Mouse (Mus musculus): Measurements from ENCODE around the gene Hes2.

The Hes2 gene

GRCm38 (mm10) chr4:152186205-152187082, 27.8 kb downstream of the Hes2 start:
- no peak for DNase-seq (ENCODE audit: low spot score)

DNA sequence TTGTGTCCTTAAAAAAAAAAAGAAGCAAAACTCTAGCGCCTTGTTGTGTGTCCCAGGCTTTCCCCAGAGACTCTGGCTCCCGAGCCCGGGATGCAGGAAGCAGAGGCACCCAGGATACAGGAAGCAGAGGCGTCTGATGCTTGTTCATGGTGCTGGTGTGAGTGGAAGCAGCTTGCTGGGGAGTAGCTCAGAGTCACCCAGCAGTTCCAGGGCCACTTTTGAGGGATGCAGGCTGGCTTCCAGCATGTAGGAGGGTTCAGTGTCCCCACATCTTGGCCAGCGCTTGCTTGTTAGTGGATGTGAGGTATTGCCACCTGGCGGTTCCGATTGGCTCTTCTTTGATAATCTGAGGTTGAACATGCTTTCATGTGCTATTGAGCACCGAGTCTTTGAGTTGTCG, 28.5 kb downstream of the Hes2 start:
- no peak for DNase-seq (ENCODE audit: low spot score)

DNA sequence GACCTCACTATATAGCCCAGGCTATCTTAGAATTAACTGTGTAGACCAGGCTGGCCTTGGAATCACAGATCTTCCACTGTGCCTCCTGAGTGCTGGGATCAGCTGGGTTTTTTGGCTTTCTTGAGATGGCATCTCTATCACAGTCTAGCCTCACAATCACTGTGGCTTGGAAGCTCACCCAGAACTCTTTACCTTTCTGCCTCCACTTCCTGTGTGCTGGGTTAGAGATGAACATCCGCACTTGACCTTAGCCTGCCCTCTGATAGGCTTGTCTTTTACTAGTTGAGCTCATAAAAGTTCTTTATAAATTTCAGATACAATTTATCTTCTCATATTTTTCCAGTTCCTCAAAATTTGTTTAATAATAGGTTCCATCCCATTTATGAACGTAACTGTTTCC, 30.0 kb downstream of the Hes2 start:
- DNase-seq (ENCODE audit: low spot score), result no peak

- DNase-seq (ENCODE audit: low spot score), result no peak
Measured at GRCm38 (mm10) chr4:152189071-152189470, 30.4 kb downstream of the Hes2 start.

DNA sequence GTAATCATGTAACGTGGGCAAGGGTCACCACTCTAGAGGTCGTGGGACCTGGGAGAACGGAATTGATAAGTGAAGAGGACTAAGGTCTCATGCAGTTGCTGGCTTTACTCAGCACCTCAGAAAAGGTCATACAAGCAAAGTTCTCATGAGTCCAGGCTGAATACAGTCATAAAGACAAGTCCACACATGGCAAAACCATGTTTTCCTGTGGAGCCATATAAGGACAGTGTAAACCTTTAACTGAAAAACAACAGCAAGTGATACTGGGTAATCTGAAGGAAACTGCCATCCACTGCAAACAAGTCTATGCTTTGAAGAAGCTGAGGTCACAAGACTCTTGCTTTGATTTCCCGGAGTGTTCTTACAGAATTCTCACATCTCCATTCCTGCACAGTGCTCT, 31.0 kb downstream of the Hes2 start:
- no peak for DNase-seq (ENCODE audit: low spot score)

DNA sequence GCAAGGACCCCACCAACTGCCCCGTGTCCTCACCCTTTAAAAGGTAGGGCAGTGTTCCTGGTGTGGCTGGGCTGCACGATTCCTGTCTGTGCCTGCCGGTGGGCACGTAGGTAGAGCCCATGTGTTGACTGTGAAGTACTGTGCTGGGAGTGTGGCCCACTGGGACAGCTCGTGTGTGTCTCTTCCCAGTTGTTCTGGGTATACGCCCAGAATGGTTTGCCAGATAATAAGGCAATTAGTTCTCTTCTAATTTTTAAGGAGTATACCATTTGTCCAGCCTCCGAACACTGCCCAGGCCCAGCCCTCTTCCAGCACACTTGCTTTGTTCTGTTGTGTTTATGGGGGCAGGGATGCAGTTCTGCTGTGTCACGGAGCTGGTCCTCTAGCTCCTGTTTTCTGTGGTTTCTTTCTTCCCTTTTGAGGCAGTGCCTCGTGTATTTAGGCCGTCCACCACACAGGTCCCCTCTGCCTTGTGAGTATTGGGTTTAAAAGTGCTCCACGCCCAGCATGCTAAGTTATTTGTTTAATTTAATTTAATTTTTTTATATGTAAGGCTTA, 31.5 kb downstream of the Hes2 start:
- no peak for DNase-seq (ENCODE audit: low spot score)

DNA sequence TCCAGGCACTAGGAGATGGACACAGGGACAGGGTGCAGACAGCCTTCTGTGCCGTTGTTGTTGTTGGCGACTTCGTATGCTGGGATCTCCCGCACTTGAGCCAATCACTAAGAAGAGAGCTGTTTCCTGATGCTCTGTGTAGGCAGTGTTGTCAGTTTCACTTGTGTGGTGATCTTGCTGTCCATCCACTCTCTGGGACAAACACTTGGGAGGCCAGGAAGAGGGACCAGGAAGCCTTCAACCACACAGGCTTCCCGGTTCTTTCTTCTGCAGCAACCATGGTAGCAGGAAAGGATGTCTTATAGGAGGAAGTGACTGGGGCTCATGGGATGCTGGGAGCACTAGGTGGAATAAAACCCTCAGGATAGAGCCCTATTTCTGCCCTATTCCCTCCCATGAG, 32.0 kb downstream of the Hes2 start:
- no peak for DNase-seq (ENCODE audit: low spot score)

DNA sequence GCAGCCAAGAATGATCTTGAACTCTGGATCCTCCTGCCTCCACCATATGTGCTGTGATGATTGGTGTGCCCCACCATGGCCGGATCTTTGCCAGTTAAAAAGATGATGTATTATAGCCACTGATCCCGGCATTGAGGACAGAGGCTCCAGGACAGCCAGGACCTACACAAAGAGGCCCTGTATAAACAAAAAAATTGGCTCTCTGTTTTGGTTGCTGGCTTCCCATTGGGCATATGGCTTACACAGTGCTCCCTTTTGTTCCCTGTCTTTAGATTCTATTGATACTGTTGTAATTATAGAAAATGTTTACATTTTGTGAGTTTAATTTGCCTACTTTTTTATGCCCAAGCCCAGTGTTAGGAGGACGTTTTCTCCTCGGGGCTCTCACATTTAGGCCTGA, 33.9 kb downstream of the Hes2 start:
- no peak for DNase-seq (ENCODE audit: low spot score)

DNA sequence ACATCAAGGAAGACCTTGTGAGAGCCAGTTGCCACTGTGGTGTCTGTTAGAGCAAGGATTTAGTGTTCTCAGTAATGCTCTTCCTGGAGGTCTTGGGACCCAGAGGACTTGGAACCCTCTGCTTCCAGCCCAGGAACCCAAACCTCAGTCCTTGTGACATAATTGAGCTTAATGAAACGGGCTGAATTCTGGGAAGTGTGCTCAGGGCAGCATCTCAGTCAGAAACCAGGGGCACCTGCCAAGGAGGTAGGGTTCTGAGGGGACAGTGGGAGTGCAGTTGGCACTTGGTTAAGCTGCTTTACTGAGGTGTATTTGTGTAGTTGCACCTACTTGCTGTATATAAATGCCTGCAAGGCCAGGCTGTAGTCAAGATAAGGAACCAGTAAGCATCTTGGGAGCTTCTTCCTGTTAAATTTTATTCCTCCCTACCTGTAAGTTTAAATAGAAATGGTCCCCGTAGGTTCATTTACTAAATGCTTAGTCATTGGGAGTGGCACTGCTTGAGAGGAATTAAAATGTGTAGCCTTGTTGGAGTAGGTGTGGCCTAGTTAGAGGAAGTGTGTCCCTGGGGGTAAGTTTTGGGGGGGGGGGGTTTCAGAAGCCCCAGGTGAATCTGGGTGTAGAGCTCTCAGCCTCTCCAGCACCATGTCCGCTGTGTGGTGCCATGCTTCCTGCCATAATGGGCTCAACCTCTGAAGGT, 36.0 kb downstream of the Hes2 start:
- DNase-seq (ENCODE audit: low spot score), result no peak

GRCm38 (mm10) chr4:152196276-152196675, 37.6 kb downstream of the Hes2 start:
- DNase-seq (ENCODE audit: low spot score), result no peak

- no peak for DNase-seq (ENCODE audit: low spot score)
Measured at GRCm38 (mm10) chr4:152197545-152197944, 38.9 kb downstream of the Hes2 start.

- no peak for DNase-seq (ENCODE audit: low spot score)
Measured at GRCm38 (mm10) chr4:152199617-152200016, 41.0 kb downstream of the Hes2 start.

GRCm38 (mm10) chr4:152201492-152201891, 42.8 kb downstream of the Hes2 start:
- DNase-seq (ENCODE audit: low spot score), result peak; percentile 28

GRCm38 (mm10) chr4:152202418-152202817, 43.8 kb downstream of the Hes2 start:
- no peak for DNase-seq (ENCODE audit: low spot score)

GRCm38 (mm10) chr4:152202905-152203304, 44.2 kb downstream of the Hes2 start:
- no peak for DNase-seq (ENCODE audit: low spot score)

DNA sequence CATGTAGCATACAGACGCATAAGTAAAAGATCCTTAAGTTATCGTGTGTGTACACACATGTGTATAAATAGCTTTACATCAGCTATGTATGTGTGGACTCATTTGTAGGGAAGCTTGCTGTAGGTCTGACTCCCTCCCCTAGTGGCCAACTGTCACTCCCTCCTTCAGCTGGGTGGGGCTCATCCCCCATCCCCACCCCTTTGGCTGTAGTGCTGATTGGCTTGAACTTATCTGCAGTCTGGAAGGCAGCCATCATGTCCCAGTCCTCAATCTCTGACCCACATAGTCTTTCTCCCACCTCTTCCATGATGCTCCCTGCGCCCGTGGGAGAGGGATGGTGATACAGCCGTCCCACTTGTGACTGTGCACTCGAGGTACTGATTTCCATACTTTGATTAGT, 46.0 kb downstream of the Hes2 start:
- DNase-seq (ENCODE audit: low spot score), result no peak

GRCm38 (mm10) chr4:152206199-152206598, 47.5 kb downstream of the Hes2 start:
- DNase-seq (ENCODE audit: low spot score), result no peak

GRCm38 (mm10) chr4:152209623-152210022, 51.0 kb downstream of the Hes2 start:
- DNase-seq (ENCODE audit: low spot score), result peak; percentile 43
